Mouse (Mus musculus) left cerebral cortex, adult 8-10 months (tissue): ENCODE results near the gene E2f2. TPM values are rescaled to one million over a fixed set of nuclear protein-coding genes. Genes with fewer than 3 reads are reported as not detected.

Experiments used
- DNase-seq, 2 experiments: peaks; one replicate each; pipeline ENCODE4 v3.0.0; 2022; ENCODE audit warnings: low spot score in 2 of 2
- total RNA-seq, 4 experiments: library from RNA; stranded (reverse); gene quantifications; 2 replicates each; pipeline ENCODE4 v1.2.4; 2022

The E2f2 gene
- total RNA-seq, 4 experiments from 2014 or later = 0.37 to 1.3 (median 0.48) TPM

GRCm38 (mm10) chr4:136144126-136144926 lies 27.9 kb upstream of the E2f2 start:
- DNase-seq = no peak

- DNase-seq = no peak
Measured at GRCm38 (mm10) chr4:136144927-136145292, 27.3 kb upstream of the E2f2 start.

- no peak for DNase-seq
Measured at GRCm38 (mm10) chr4:136145362-136145885, 26.8 kb upstream of the E2f2 start.

GRCm38 (mm10) chr4:136145991-136146711 lies 26.0 kb upstream of the E2f2 start:
- no peak for DNase-seq

- DNase-seq = no peak
Measured at GRCm38 (mm10) chr4:136146712-136147154, 25.5 kb upstream of the E2f2 start.

GRCm38 (mm10) chr4:136147436-136148135 lies 24.6 kb upstream of the E2f2 start:
- peak in 1 of 2 experiments; percentile 70 for DNase-seq

GRCm38 (mm10) chr4:136148342-136149044 lies 23.7 kb upstream of the E2f2 start:
- DNase-seq = no peak

GRCm38 (mm10) chr4:136149045-136149379 lies 23.2 kb upstream of the E2f2 start:
- no peak for DNase-seq

GRCm38 (mm10) chr4:136149734-136150133 lies 22.5 kb upstream of the E2f2 start:
- no peak for DNase-seq

GRCm38 (mm10) chr4:136150596-136150995 lies 21.6 kb upstream of the E2f2 start:
- DNase-seq = no peak

- DNase-seq = no peak
Measured at GRCm38 (mm10) chr4:136152821-136153220, 19.4 kb upstream of the E2f2 start.

GRCm38 (mm10) chr4:136154462-136154861 lies 17.7 kb upstream of the E2f2 start:
- no peak for DNase-seq

GRCm38 (mm10) chr4:136158498-136158897 lies 13.7 kb upstream of the E2f2 start:
- no peak for DNase-seq

- DNase-seq = peak in 1 of 2 experiments; percentile 63
Measured at GRCm38 (mm10) chr4:136159802-136160397, 12.3 kb upstream of the E2f2 start.

- peak in 1 of 2 experiments; percentile 78 for DNase-seq
Measured at GRCm38 (mm10) chr4:136163448-136163847, 8.7 kb upstream of the E2f2 start.

- no peak for DNase-seq
Measured at GRCm38 (mm10) chr4:136164981-136165380, 7.2 kb upstream of the E2f2 start.

- no peak for DNase-seq
Measured at GRCm38 (mm10) chr4:136167701-136168100, 4.5 kb upstream of the E2f2 start.

- no peak for DNase-seq
Measured at GRCm38 (mm10) chr4:136170401-136170800, 1.8 kb upstream of the E2f2 start.

- no peak for DNase-seq
Measured at GRCm38 (mm10) chr4:136171455-136171854, 739 bp upstream of the E2f2 start.

GRCm38 (mm10) chr4:136172542-136173209 lies 482 bp downstream of the E2f2 start:
- DNase-seq = no peak
